Mouse (Mus musculus): ENCODE measurements around the gene Gm11361. TPM values are rescaled to one million over a fixed set of nuclear protein-coding genes. Genes with fewer than 3 reads are reported as not detected.

Gm11361 gene
- polyA plus RNA-seq (2012; rRNA removed; ENCODE audit: low replicate concordance), result not detected in 2 replicates

GRCm38 (mm10) chr13:28257228-28257627 is at the start of gene Gm11361:
Gene Gm11361, plus strand, starts transcription at chr13:28257528.

Other genes with a start within 250 kb of the Gm11361 start
- not detected in 2 replicates for gene Prl4a1, start 241.3 kb upstream of the Gm11361 start, polyA plus RNA-seq (2012; rRNA removed; ENCODE audit: low replicate concordance)
- gene Prl5a1, start 115.0 kb upstream of the Gm11361 start, polyA plus RNA-seq (2012; rRNA removed; ENCODE audit: low replicate concordance), result not detected in 2 replicates

All from duodenum, adult 2 months (tissue).